Mouse (Mus musculus) T-helper 17 cell (primary cell): ENCODE results near the gene Mrtfb.
"Not testable (repeated sequence)": the region's sequence is repeated elsewhere in the genome, so short reads cannot be mapped to it uniquely, and the experiment has no call there.

Source experiments
- in situ Hi-C, 2 experiments: fragments of 300-600 bp; cut with MboI, MseI; formaldehyde crosslinking; loops; 1 replicate in 1 of 2; 2 replicates in 1 of 2; pipeline ENCODE4 v1.15.1; 2025; ENCODE audit warnings: high pct_unique_total_duplicates in 2 of 2

Gene Mrtfb

GRCm38 (mm10) chr16:13269426-13269825 is 13.1 kb downstream of the Mrtfb start:
- in situ Hi-C loops: no loop called here

- in situ Hi-C loops: no loop called here
Observed at GRCm38 (mm10) chr16:13276258-13276657, 20.0 kb downstream of the Mrtfb start.

GRCm38 (mm10) chr16:13276709-13277399 is 20.6 kb downstream of the Mrtfb start:
- in situ Hi-C loops: no loop called here

GRCm38 (mm10) chr16:13286425-13286824 is 30.1 kb downstream of the Mrtfb start:
- in situ Hi-C loops: not testable (repeated sequence)

GRCm38 (mm10) chr16:13297860-13298259 is 41.6 kb downstream of the Mrtfb start:
- in situ Hi-C loops: no loop called here

GRCm38 (mm10) chr16:13298991-13299390 is 42.7 kb downstream of the Mrtfb start:
- in situ Hi-C loops: no loop called here

- in situ Hi-C loops: no loop called here
Observed at GRCm38 (mm10) chr16:13306065-13306695, 49.9 kb downstream of the Mrtfb start.

- in situ Hi-C loops: no loop called here
Observed at GRCm38 (mm10) chr16:13310096-13310683, 53.9 kb downstream of the Mrtfb start.

GRCm38 (mm10) chr16:13311374-13311773 is 55.1 kb downstream of the Mrtfb start:
- in situ Hi-C loops: no loop called here

- in situ Hi-C loops: no loop called here
Observed at GRCm38 (mm10) chr16:13313096-13313719, 56.9 kb downstream of the Mrtfb start.

GRCm38 (mm10) chr16:13323751-13324150 is 67.5 kb downstream of the Mrtfb start:
- in situ Hi-C loops: no loop called here

GRCm38 (mm10) chr16:13326622-13327021 is 70.3 kb downstream of the Mrtfb start:
- in situ Hi-C loops: no loop called here

GRCm38 (mm10) chr16:13328646-13329045 is 72.4 kb downstream of the Mrtfb start:
- in situ Hi-C loops: no loop called here

- in situ Hi-C loops: no loop called here
Observed at GRCm38 (mm10) chr16:13329640-13330039, 73.4 kb downstream of the Mrtfb start.

- in situ Hi-C loops: no loop called here
Observed at GRCm38 (mm10) chr16:13330221-13330659, 74.0 kb downstream of the Mrtfb start.

GRCm38 (mm10) chr16:13331898-13332297 is 75.6 kb downstream of the Mrtfb start:
- in situ Hi-C loops: no loop called here

GRCm38 (mm10) chr16:13332536-13332935 is 76.3 kb downstream of the Mrtfb start:
- in situ Hi-C loops: no loop called here

GRCm38 (mm10) chr16:13333781-13334341 is 77.6 kb downstream of the Mrtfb start:
- in situ Hi-C loops: no loop called here

GRCm38 (mm10) chr16:13336503-13337230 is 80.4 kb downstream of the Mrtfb start:
- in situ Hi-C loops: no loop called here

GRCm38 (mm10) chr16:13338094-13338493 is 81.8 kb downstream of the Mrtfb start:
- in situ Hi-C loops: no loop called here

GRCm38 (mm10) chr16:13339433-13339832 is 83.2 kb downstream of the Mrtfb start:
- in situ Hi-C loops: no loop called here
